Mouse (Mus musculus): Measurements from ENCODE around the gene Stoml2.

The Stoml2 gene

GRCm38 (mm10) chr4:43038567-43039495, 7.3 kb upstream of the Stoml2 start:
- DNase-seq (ENCODE audit: low read depth, low spot score) = peak; percentile 22

DNA sequence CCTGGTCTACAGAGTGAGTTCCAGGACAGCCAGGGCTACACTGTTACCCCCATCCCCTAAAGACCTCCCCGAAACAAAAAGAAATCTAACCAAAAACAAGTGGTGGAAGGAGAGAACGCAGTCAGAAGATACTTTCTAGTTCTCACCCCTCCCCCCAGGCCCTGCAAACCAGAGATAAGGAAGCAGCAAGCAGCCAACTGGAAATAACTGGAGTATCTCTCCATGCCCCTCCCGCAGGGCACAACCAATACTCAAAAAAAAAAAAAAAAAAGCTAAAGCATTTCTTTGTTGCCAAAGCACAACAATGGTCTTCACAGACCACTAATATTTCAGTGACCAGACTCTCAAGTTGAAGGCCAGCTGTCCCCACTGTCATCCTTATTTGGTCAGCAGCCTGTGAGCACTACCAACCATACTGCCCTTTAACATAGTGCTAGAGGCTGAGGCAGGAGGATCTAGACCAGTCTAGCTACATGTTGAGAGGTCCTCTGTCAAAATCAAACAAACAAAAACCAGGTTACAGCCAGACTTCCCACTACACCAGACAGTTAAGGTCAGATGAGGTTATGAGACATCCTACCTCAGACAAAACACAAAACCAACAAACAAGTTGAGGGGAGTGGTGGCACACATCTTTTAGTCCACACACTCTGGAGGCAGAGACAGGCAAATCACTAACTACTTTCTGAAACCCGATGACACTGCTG, 6.5 kb upstream of the Stoml2 start:
- DNase-seq (ENCODE audit: low read depth, low spot score) = no peak

DNA sequence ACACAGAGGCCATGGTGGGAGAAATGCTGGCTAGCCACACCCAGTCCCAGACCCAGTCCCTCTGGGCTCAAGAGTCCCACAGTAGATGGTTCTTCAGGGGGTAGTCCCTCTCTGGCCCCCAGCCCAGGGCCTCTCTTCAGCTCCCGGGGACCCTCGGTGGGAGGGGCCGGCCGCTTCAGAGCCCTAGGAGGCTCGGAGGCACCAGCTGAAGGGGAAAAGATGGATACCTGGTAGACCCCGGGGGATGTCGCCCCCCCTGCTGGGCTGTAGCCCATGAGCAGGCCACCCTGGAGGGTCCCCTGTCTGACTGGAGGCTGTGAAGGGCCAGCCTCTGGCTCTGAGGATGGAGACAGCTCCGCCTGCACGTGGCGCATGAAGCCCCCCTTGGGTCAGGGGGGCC, 4.8 kb upstream of the Stoml2 start:
- no peak for DNase-seq (ENCODE audit: low read depth, low spot score)

DNA sequence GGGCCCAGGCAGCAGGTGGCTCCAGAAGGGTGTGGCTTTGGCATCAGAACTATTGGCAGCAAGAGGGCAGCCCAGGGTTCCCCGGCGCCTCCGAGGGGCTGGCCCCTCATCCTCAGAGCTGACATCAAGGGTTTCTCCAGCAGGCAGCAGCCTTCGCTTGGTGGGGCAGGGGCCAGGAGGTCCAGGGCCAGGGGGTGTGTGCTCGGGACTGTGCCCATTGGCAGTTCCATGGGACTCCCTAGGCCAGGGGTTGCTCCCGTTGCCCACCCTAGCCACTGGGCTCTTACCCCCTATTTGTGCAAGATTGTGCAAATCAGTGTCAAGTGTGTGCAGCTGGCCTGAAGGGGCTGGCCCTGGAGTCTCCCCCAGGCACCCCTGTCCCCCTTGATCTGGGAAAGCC, 4.3 kb upstream of the Stoml2 start:
- no peak for DNase-seq (ENCODE audit: low read depth, low spot score)

GRCm38 (mm10) chr4:43033481-43033880, 2.0 kb upstream of the Stoml2 start:
- DNase-seq (ENCODE audit: low read depth, low spot score) = no peak

DNA sequence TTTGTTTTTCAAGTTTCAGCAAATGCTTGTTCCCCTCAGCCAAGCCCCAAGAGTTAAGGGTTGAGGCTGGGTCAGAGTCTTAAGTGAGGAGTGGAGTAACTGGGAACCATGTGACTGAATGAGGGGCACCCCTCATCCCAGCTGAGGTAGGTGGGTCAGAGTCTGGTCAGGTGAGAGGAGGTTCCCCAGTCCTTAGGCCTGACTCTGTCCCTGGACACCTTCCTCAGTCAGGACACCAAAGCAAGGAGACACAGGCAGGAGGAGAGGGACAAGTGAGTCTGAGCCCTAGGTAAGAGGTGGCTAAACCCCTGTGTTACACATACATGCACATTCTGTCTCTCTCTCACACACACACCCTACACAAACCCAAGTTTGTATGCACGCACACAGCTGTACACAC, 991 bp upstream of the Stoml2 start:
- DNase-seq (ENCODE audit: low read depth, low spot score) = no peak

GRCm38 (mm10) chr4:43030780-43031230, 705 bp downstream of the Stoml2 start:
- peak; percentile 51 for DNase-seq (ENCODE audit: low read depth, low spot score)

- no peak for DNase-seq (ENCODE audit: low read depth, low spot score)
Measured at GRCm38 (mm10) chr4:43030352-43030751, 1.2 kb downstream of the Stoml2 start.

DNA sequence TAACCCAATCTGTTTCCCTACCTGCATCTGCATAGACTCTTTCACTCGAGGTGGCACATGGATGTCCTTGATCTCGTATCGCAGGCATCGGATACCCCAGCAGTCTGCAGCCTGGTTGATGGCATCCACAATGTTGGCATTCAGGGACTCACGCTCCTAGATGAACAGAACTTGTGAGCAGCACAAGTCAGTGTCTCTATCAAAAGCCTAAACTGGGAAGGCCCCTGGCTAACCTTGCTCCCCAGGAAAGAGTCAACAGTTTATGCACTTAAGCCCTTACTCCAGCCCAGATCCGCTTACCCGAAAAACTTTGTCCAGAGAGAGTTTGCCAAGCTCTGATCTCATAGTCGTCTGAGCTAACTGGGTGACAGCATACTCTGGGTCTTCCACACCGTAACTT, 1.8 kb downstream of the Stoml2 start:
- DNase-seq (ENCODE audit: low read depth, low spot score) = no peak

- DNase-seq (ENCODE audit: low read depth, low spot score) = no peak
Measured at GRCm38 (mm10) chr4:43029121-43029520, 2.4 kb downstream of the Stoml2 start.

DNA sequence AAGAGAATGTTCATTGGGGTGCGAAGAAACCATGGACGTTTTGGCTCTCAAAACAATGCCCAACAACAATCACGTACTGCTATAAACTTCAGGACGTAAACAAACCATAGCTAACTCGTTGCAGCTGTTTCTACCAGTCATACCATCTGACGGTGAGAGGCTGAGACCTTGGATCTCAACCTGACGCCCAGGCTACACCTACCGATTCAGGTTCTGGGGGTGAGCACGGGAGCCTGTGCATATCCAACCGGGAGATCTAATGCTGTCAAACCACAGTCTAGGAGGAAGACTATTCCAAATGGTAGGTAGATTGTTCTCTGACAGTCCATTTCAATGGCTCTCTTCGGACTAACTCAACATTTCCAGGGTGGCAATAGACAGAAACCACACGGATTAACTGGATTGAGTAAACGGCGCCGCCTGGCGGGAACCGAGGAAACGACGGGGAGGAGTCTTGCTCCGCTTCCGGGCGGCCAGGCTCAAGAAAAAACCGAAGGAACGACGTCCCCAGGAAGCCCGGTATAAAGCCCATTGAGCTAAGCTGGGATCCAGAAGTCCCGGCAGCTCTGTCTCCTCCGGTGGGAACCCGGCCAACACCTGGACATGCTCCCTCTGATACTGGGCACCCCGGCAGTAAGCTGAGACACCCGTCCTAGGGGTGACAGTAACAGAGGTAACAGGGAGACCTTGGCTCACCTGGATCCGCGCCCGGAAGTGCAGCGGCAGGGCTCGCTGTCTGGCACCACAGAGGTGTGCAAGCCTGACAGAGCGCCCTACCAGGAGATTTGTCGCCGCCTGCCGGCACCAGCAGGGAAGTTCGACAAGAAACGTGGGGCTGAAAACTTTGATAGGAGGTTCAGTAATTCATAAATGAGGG, 6.2 kb downstream of the Stoml2 start, which contains the start of gene Pigo:
TSS of gene Pigo (minus strand) at position 736 of the 877 bp plus-strand sequence.
- DNase-seq (ENCODE audit: low read depth, low spot score) = peak; percentile 96

DNA sequence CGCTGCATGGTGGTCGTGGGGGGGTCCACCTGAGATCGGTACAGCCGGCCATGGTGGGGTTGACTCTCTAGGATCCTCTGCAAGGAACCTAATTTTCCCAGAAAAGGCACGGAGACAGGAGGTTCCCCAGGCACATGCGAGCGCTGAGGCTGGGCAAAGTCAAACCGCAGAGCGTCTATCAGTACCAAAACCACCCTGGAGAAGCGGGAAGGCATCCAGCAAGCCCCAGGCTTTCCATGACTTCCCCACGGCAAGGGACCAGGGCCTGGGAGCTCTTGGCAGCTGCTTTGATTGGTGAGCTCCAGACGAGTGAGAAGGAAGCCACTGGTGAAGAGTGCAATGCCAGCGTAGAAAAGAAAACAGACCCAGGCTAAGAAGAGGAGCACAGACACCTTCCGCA, 6.8 kb downstream of the Stoml2 start:
- DNase-seq (ENCODE audit: low read depth, low spot score) = no peak

DNA sequence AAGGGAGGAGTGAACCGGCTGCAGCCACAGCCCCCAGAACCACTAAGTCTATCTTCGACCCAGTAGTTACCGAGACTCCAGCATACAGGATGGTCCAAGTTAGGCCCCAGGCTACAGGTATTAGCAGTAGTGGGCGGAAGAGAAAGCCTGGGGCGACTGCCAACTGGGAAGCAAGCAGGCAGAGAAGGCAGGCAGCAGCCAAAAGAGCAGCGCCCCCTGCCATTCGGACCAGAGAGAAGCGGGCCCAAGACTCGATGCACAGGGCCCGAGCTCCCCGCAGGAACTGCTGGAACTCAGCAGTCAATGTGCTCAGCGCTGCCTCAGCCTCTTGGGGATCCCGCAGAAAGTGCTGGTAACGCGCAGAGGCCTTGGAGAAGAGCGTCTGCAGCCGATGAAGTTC, 10.2 kb downstream of the Stoml2 start:
- DNase-seq (ENCODE audit: low read depth, low spot score) = no peak

GRCm38 (mm10) chr4:43020876-43021275, 10.6 kb downstream of the Stoml2 start:
- no peak for DNase-seq (ENCODE audit: low read depth, low spot score)

GRCm38 (mm10) chr4:43019641-43020465, 11.7 kb downstream of the Stoml2 start:
- DNase-seq (ENCODE audit: low read depth, low spot score) = no peak

- no peak for DNase-seq (ENCODE audit: low read depth, low spot score)
Measured at GRCm38 (mm10) chr4:43019176-43019575, 12.3 kb downstream of the Stoml2 start.

- DNase-seq (ENCODE audit: low read depth, low spot score) = no peak
Measured at GRCm38 (mm10) chr4:43018156-43018555, 13.4 kb downstream of the Stoml2 start.

DNA sequence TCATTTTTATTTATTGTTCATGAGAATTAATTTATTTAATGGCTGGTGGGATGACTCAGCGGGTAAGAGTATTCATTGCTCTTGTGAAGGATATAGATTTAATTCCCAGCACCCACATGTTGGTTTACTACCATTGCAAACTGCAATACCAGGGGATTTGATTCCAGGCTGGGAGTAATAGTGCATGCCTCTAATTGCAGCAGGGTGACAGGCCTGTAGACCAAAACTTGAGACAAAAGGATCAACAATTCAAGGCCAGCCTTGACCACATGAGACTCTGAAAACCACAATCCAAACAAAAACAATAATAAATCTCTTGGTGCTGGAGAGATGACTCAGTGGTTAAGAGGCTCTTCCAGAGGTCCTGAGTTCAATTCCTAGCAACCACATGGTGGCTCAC, 19.4 kb downstream of the Stoml2 start:
- no peak for DNase-seq (ENCODE audit: low read depth, low spot score)

- peak; percentile 92 for DNase-seq (ENCODE audit: low read depth, low spot score)
Measured at GRCm38 (mm10) chr4:43010161-43011038, 21.1 kb downstream of the Stoml2 start, which contains the start of gene Fancg. Gene Fancg (minus strand): TSS chr4:43010506.

GRCm38 (mm10) chr4:43005765-43006164, 25.7 kb downstream of the Stoml2 start:
- peak; percentile 79 for DNase-seq (ENCODE audit: low read depth, low spot score)

All from A20 (cell line).